Mouse (Mus musculus): Measurements from ENCODE around the gene D130043K22Rik.

The D130043K22Rik gene

GRCm38 (mm10) chr13:24892516-24892915, 47.6 kb downstream of the D130043K22Rik start:
- no peak for DNase-seq (ENCODE audit: extremely low read depth, low read depth)

GRCm38 (mm10) chr13:24893880-24894279, 48.9 kb downstream of the D130043K22Rik start:
- no peak for DNase-seq (ENCODE audit: extremely low read depth, low read depth)

- no peak for DNase-seq (ENCODE audit: extremely low read depth, low read depth)
Observed at GRCm38 (mm10) chr13:24901916-24902315, 57.0 kb downstream of the D130043K22Rik start.

- no peak for DNase-seq (ENCODE audit: extremely low read depth, low read depth)
Observed at GRCm38 (mm10) chr13:24903412-24903811, 58.5 kb downstream of the D130043K22Rik start.

- DNase-seq (ENCODE audit: extremely low read depth, low read depth): no peak
Observed at GRCm38 (mm10) chr13:24905422-24905821, 60.5 kb downstream of the D130043K22Rik start.

- no peak for DNase-seq (ENCODE audit: extremely low read depth, low read depth)
Observed at GRCm38 (mm10) chr13:24906831-24907570, 62.1 kb downstream of the D130043K22Rik start.

GRCm38 (mm10) chr13:24909112-24909511, 64.2 kb downstream of the D130043K22Rik start:
- no peak for DNase-seq (ENCODE audit: extremely low read depth, low read depth)

- no peak for DNase-seq (ENCODE audit: extremely low read depth, low read depth)
Observed at GRCm38 (mm10) chr13:24913576-24913975, 68.6 kb downstream of the D130043K22Rik start.

- no peak for DNase-seq (ENCODE audit: extremely low read depth, low read depth)
Observed at GRCm38 (mm10) chr13:24914915-24915314, 70.0 kb downstream of the D130043K22Rik start.

- no peak for DNase-seq (ENCODE audit: extremely low read depth, low read depth)
Observed at GRCm38 (mm10) chr13:24915831-24916230, 70.9 kb downstream of the D130043K22Rik start.

- peak; percentile 62 for DNase-seq (ENCODE audit: extremely low read depth, low read depth)
Observed at GRCm38 (mm10) chr13:24920333-24920977, 75.5 kb downstream of the D130043K22Rik start.

GRCm38 (mm10) chr13:24921281-24921680, 76.3 kb downstream of the D130043K22Rik start:
- no peak for DNase-seq (ENCODE audit: extremely low read depth, low read depth)

- DNase-seq (ENCODE audit: extremely low read depth, low read depth): no peak
Observed at GRCm38 (mm10) chr13:24923991-24924390, 79.1 kb downstream of the D130043K22Rik start.

- DNase-seq (ENCODE audit: extremely low read depth, low read depth): no peak
Observed at GRCm38 (mm10) chr13:24930591-24930990, 85.7 kb downstream of the D130043K22Rik start.

GRCm38 (mm10) chr13:24933199-24933598, 88.3 kb downstream of the D130043K22Rik start:
- DNase-seq (ENCODE audit: extremely low read depth, low read depth): peak; percentile 35

GRCm38 (mm10) chr13:24936772-24937107, 91.8 kb downstream of the D130043K22Rik start:
- DNase-seq (ENCODE audit: extremely low read depth, low read depth): no peak

- no peak for DNase-seq (ENCODE audit: extremely low read depth, low read depth)
Observed at GRCm38 (mm10) chr13:24937108-24937838, 92.3 kb downstream of the D130043K22Rik start, which contains the start of gene Aldh5a1. Aldh5a1 (minus strand) TSS chr13:24937661.

GRCm38 (mm10) chr13:24937839-24938166, 92.9 kb downstream of the D130043K22Rik start:
- no peak for DNase-seq (ENCODE audit: extremely low read depth, low read depth)

GRCm38 (mm10) chr13:24938683-24939082, 93.7 kb downstream of the D130043K22Rik start:
- DNase-seq (ENCODE audit: extremely low read depth, low read depth): peak; percentile 37

GRCm38 (mm10) chr13:24939472-24939871, 94.5 kb downstream of the D130043K22Rik start:
- DNase-seq (ENCODE audit: extremely low read depth, low read depth): no peak

- DNase-seq (ENCODE audit: extremely low read depth, low read depth): no peak
Observed at GRCm38 (mm10) chr13:24942512-24943282, 97.8 kb downstream of the D130043K22Rik start, which contains the start of gene Gpld1. Gpld1 (plus strand) TSS chr13:24943152.
